Mouse (Mus musculus): Measurements from ENCODE around the gene Samhd1.

- TF ChIP-seq RCOR1 (conservative IDR thresholded peaks at IDR 0.05; ENCODE audit: low read depth, low read length): no peak
- no peak for TF ChIP-seq E2F4 (IDR thresholded peaks at IDR 0.05; ENCODE audit: insufficient replicate concordance, low read depth, low read length)
- no peak for TF ChIP-seq EP300 (IDR thresholded peaks at IDR 0.05; ENCODE audit: low read length)
- no peak for TF ChIP-seq POLR2A (IDR thresholded peaks at IDR 0.05; ENCODE audit: low read depth, low read length)
- TF ChIP-seq CTCF (conservative IDR thresholded peaks at IDR 0.05 in 1 of 2, IDR thresholded peaks at IDR 0.05 in 1 of 2; ENCODE audit: low read depth in 2 of 2, low read length in 2 of 2): no peak
- TF ChIP-seq KAT2A (IDR thresholded peaks at IDR 0.05; ENCODE audit: insufficient replicate concordance, low read length): no peak
- TF ChIP-seq ZNF384 (IDR thresholded peaks at IDR 0.05; ENCODE audit: low read depth, low read length): no peak
- TF ChIP-seq MXI1 (IDR thresholded peaks at IDR 0.05; ENCODE audit: low read depth, low read length): no peak
- no peak for TF ChIP-seq USF2 (conservative IDR thresholded peaks at IDR 0.05; ENCODE audit: low read depth, low read length)
Observed at GRCm38 (mm10) chr2:157100319-157100605, 34.8 kb downstream of the Samhd1 start.

Data from CH12.LX (cell line).